In genomic region chr13:73290206-73290605, GRCm38 (mm10) we compare ENCODE assay signal across 13 mouse cellular contexts. TPM values are rescaled to one million over a fixed set of nuclear protein-coding genes. Genes with fewer than 3 reads are reported as not detected.
DNase-seq lines count a peak whose midpoint lies in the region; ATAC-seq and TF ChIP-seq lines count a peak whose summit lies in the region.
"Had no signal": no experiment of that assay in that cellular context is flagged by ENCODE, and none has a peak within 500 bp of the region (broad histone marks: within the 10 kb centered on the region; RNA-seq: fewer than 3 reads in every experiment).

No protein-coding gene starts in this region.

- no peak overlapping the region for H3K4me2 ChIP-seq in lung, postnatal 0 days (replicated peaks; ENCODE audit: low read depth, low read length)
- no peak overlapping the region for H3K4me2 ChIP-seq in heart, embryonic 11.5 days
- no peak overlapping the region for H3K4me2 ChIP-seq in forebrain, embryonic 11.5 days (ENCODE audit: low read depth, low read length, severe bottlenecking)

- H3K27me3 ChIP-seq in lung, postnatal 0 days (replicated peaks; ENCODE audit: insufficient read depth, low read length): no peaks in the 10 kb centered on the region
- no peaks in the 10 kb centered on the region for H3K27me3 ChIP-seq in heart, embryonic 11.5 days (ENCODE audit: control insufficient read depth, insufficient read depth, low read length)
- no peaks in the 10 kb centered on the region for H3K27me3 ChIP-seq in forebrain, embryonic 11.5 days (ENCODE audit: control insufficient read depth, insufficient read depth, low read length)

- peak; percentile 80 for ATAC-seq in lung, postnatal 0 days
- ATAC-seq in heart, embryonic 11.5 days (replicated peaks; ENCODE audit: insufficient number of reproducible peaks, low FRiP score, low TSS enrichment): peak; percentile 49; the same call in 1 of the 2 replicates
- ATAC-seq in forebrain, embryonic 11.5 days (replicated peaks; ENCODE audit: low FRiP score): no peak
- ATAC-seq: hindbrain, embryonic 16.5 days had no signal

- no peak overlapping the region for H3K4me3 ChIP-seq in lung, postnatal 0 days (ENCODE audit: low read depth, low read length)
- H3K4me3 ChIP-seq in heart, embryonic 11.5 days (ENCODE audit: low read depth, low read length): no peak overlapping the region
- no peak overlapping the region for H3K4me3 ChIP-seq in forebrain, embryonic 11.5 days (ENCODE audit: low read depth, low read length)

- H3K27ac ChIP-seq in lung, postnatal 0 days (ENCODE audit: low read length): no peak overlapping the region
- H3K27ac ChIP-seq in heart, embryonic 11.5 days (ENCODE audit: low read depth, low read length): peak overlapping the region; percentile 70
- no peak overlapping the region for H3K27ac ChIP-seq in forebrain, embryonic 11.5 days (ENCODE audit: low read depth, low read length)

- DNase-seq in lung, postnatal 0 days (ENCODE audit: low spot score): peak; percentile 66
- DNase-seq in lung, postnatal 36 days: no peak
- peak; percentile 36 to 53 for DNase-seq in heart, postnatal 36 days
- DNase-seq in yolk sac, embryonic 10.5 days (ENCODE audit: low spot score): peak; percentile 73
- no peak for DNase-seq in spleen, adult 12 weeks (ENCODE audit: low spot score)
- no peak for DNase-seq in forebrain, embryonic 11.5 days (ENCODE audit: low spot score)
- DNase-seq: adrenal gland, postnatal 14 days; cerebellum, adult 11 months had no signal

- no peak for TF ChIP-seq EP300 in lung, postnatal 0 days (IDR thresholded peaks at IDR 0.05)

- intact Hi-C loops in heart, postnatal 36 days (cut with DNase I): no loop called here

- no peaks in the 10 kb centered on the region for H3K36me3 ChIP-seq in lung, postnatal 0 days (ENCODE audit: insufficient read depth, low read length)
- no peaks in the 10 kb centered on the region for H3K36me3 ChIP-seq in heart, embryonic 11.5 days (ENCODE audit: control insufficient read depth, insufficient read depth, low read length)
- no peaks in the 10 kb centered on the region for H3K36me3 ChIP-seq in forebrain, embryonic 11.5 days (ENCODE audit: control insufficient read depth, insufficient read depth, low read length)

- H3K9ac ChIP-seq in lung, postnatal 0 days (replicated peaks; ENCODE audit: low read depth): no peak overlapping the region
- H3K9ac ChIP-seq in heart, embryonic 11.5 days (ENCODE audit: low read depth, low read length): 0 out of 2 replicates have a peak overlapping the region, but pooled peaks have one; percentile 1
- no peak overlapping the region for H3K9ac ChIP-seq in forebrain, embryonic 11.5 days (ENCODE audit: low read length)

- no peaks in the 10 kb centered on the region for H3K4me1 ChIP-seq in lung, postnatal 0 days (ENCODE audit: insufficient read depth, low read depth, low read length)
- H3K4me1 ChIP-seq in heart, embryonic 11.5 days (ENCODE audit: control insufficient read depth, insufficient read depth, low read length): peaks cover 27% of the 10 kb centered on the region; the same call in 1 of the 2 replicates
- H3K4me1 ChIP-seq in forebrain, embryonic 11.5 days (replicated peaks; ENCODE audit: control insufficient read depth, insufficient read depth, low read length): no peaks in the 10 kb centered on the region

- TF ChIP-seq CTCF in lung, postnatal 0 days (IDR thresholded peaks at IDR 0.05): no peak

- no peaks in the 10 kb centered on the region for H3K9me3 ChIP-seq in lung, postnatal 0 days (ENCODE audit: low read length)
- no peaks in the 10 kb centered on the region for H3K9me3 ChIP-seq in heart, embryonic 11.5 days (replicated peaks; ENCODE audit: control insufficient read depth, low read length)
- no peaks in the 10 kb centered on the region for H3K9me3 ChIP-seq in forebrain, embryonic 11.5 days (ENCODE audit: control insufficient read depth, low read length)

- WGBS in lung, postnatal 0 days: 60% methylated on average over 6 of the region's 6 CpGs
- WGBS in heart, embryonic 11.5 days (ENCODE audit: insufficient replicate concordance): 65% methylated on average over 6 of the region's 6 CpGs
- WGBS in forebrain, embryonic 11.5 days: 88% methylated on average over 6 of the region's 6 CpGs

RNA-seq across cellular contexts. Expression of gene Irx4, which starts 29.9 kb away (rescaled TPM):
- polyA plus RNA-seq in lung, postnatal 0 days (2015; fragmentation: Nextera tagmentation; extraction: Ambion mirVana): not detected in 2 replicates
- 39.2 and 45.9 TPM in 2 replicates for polyA plus RNA-seq in heart, embryonic 11.5 days (2014; fragmentation: Nextera tagmentation; extraction: Ambion mirVana)
- total RNA-seq in heart, postnatal 36 days (2021): 10 to 100 TPM; 20.8 to 31.9 TPM
- 1.2 and 1.8 TPM in 2 replicates for polyA plus RNA-seq in forebrain, embryonic 11.5 days (2014; fragmentation: Nextera tagmentation; extraction: Ambion mirVana)
- total RNA-seq: adrenal gland, postnatal 14 days; left cerebral cortex, postnatal 10 days; liver, adult 2 months; megakaryocyte, adult 5-6 weeks had no signal
- polyA plus RNA-seq: liver, adult 2 months had no signal

RNA-seq across cellular contexts. Expression of gene Mrpl36, which starts 38.1 kb away (rescaled TPM):
- polyA plus RNA-seq in lung, postnatal 0 days (2015; fragmentation: Nextera tagmentation; extraction: Ambion mirVana): 99.6 and 103 TPM in 2 replicates
- polyA plus RNA-seq in heart, embryonic 11.5 days (2014; fragmentation: Nextera tagmentation; extraction: Ambion mirVana): 155 and 170 TPM in 2 replicates
- total RNA-seq in heart, postnatal 36 days (2021): 10 to 100 TPM; 50.3 to 54.0 TPM
- polyA plus RNA-seq in forebrain, embryonic 11.5 days (2014; fragmentation: Nextera tagmentation; extraction: Ambion mirVana): 116 and 119 TPM in 2 replicates

RNA-seq across cellular contexts. Expression of gene Ndufs6, which starts 38.1 kb away (rescaled TPM):
- polyA plus RNA-seq in lung, postnatal 0 days (2015; fragmentation: Nextera tagmentation; extraction: Ambion mirVana): 270 and 333 TPM in 2 replicates
- 545 and 546 TPM in 2 replicates for polyA plus RNA-seq in heart, embryonic 11.5 days (2014; fragmentation: Nextera tagmentation; extraction: Ambion mirVana)
- 1,000 to 10,000 TPM; 1,205 to 1,240 TPM for total RNA-seq in heart, postnatal 36 days (2021)
- 327 and 340 TPM in 2 replicates for polyA plus RNA-seq in forebrain, embryonic 11.5 days (2014; fragmentation: Nextera tagmentation; extraction: Ambion mirVana)

Comparison
In these comparisons a context has a peak if more than half of its experiments do, and no peak if none do; other contexts are left out.
1. DNase-seq: peak in lung, postnatal 0 days (single experiment), heart, postnatal 36 days (2 of 2) and yolk sac, embryonic 10.5 days (single experiment); none in lung, postnatal 36 days (single experiment), spleen, adult 12 weeks (single experiment) and forebrain, embryonic 11.5 days (single experiment).
2. RNA of gene Irx4, which starts 29.9 kb away (polyA plus RNA-seq): 39.2 to 45.9 TPM in heart, embryonic 11.5 days; 1.2 to 1.8 TPM in forebrain, embryonic 11.5 days and not detected in lung, postnatal 0 days; every median in the first group is over 10 times any median in the second.